Mouse (Mus musculus) forebrain, embryonic 14.5 days (tissue): ENCODE data around the gene Plpp2. TPM values are rescaled to one million over a fixed set of nuclear protein-coding genes. Genes with fewer than 3 reads are reported as not detected.

Experiments used
- ATAC-seq: fragments of 200-750 bp; cut with Nextera tagmentation; 2 replicates; pipeline ENCODE4 v1.8.0; 2017; ENCODE audit warnings: mild to moderate bottlenecking, moderate library complexity
- DNase-seq: peaks from one replicate; pipeline ENCODE4 v3.0.0-alpha.2; 2015; ENCODE audit warnings: low spot score
- H3K27ac ChIP-seq: fragments of 300-500 bp; sonication (generic); 2 replicates; pipeline ENCODE4 v1.5.1; 2014; ENCODE audit warnings: low read depth, mild to moderate bottlenecking, control low read depth, low read length, moderate library complexity
- H3K27me3 ChIP-seq: fragments of 300-500 bp; sonication (generic); replicated peaks from 2 replicates; pipeline ENCODE4 v1.6.1; 2014; ENCODE audit warnings: low read length, control low read depth, mixed read lengths; ENCODE audit not compliant: control insufficient read depth, insufficient read depth
- H3K36me3 ChIP-seq: fragments of 300-500 bp; sonication (generic); 2 replicates; pipeline ENCODE4 v1.6.1; 2014; ENCODE audit warnings: low read length, control low read depth; ENCODE audit not compliant: control insufficient read depth, insufficient read depth
- H3K4me1 ChIP-seq: fragments of 300-500 bp; sonication (generic); 2 replicates; pipeline ENCODE4 v1.6.1; 2014; ENCODE audit warnings: antibody characterized with exemption, low read length, control low read depth; ENCODE audit not compliant: control insufficient read depth, insufficient read depth
- H3K4me2 ChIP-seq: fragments of 300-500 bp; sonication (generic); 2 replicates; pipeline ENCODE4 v1.6.1; 2014; ENCODE audit warnings: mild to moderate bottlenecking, control low read depth, low read length
- H3K4me3 ChIP-seq: fragments of 300-500 bp; sonication (generic); 2 replicates; pipeline ENCODE4 v1.5.1; 2014; ENCODE audit warnings: low read depth, low read length, control low read depth
- H3K9ac ChIP-seq: fragments of 300-500 bp; sonication (generic); 2 replicates; pipeline ENCODE4 v1.6.1; 2014; ENCODE audit warnings: mild to moderate bottlenecking, low read length, control low read depth, moderate library complexity
- H3K9me3 ChIP-seq: fragments of 300-500 bp; sonication (generic); replicated peaks from 2 replicates; pipeline ENCODE4 v1.6.1; 2016; ENCODE audit warnings: low read length, control low read depth, mixed read lengths; ENCODE audit not compliant: control insufficient read depth
- WGBS: fragments of 180-500 bp; shearing (Covaris S2); extraction: QIAGEN DNeasy Blood & Tissue Kit; methylation state at CpG from one replicate; pipeline ENCODE4 v1.1.7; 2014; 5-methylcytosine and 5-hydroxymethylcytosine counted together
- polyA plus RNA-seq: library from polyadenylated mRNA; unstranded; fragments of >200 nt; fragmentation: Nextera tagmentation; extraction: Ambion mirVana; gene quantifications from 2 replicates; pipeline ENCODE4 v1.2.1, GENCODE M21; 2014

The Plpp2 gene
- polyA plus RNA-seq, 1 experiment from 2014 or later, result 12.5 TPM

GRCm38 (mm10) chr10:79574796-79575195, 41.2 kb upstream of the Plpp2 start:
- 93% methylated on average over 6 of the region's 6 CpGs for WGBS
- H3K9me3 ChIP-seq, result no peaks in the 10 kb centered on the region

GRCm38 (mm10) chr10:79574350-79574749, 40.8 kb upstream of the Plpp2 start:
- H3K9ac ChIP-seq, result no peak overlapping the region
- H3K4me3 ChIP-seq, result no peak overlapping the region
- no peak overlapping the region for H3K27ac ChIP-seq
- H3K27me3 ChIP-seq, result no peaks in the 10 kb centered on the region
- H3K9me3 ChIP-seq, result no peaks in the 10 kb centered on the region
- DNase-seq, result no peak
- H3K4me2 ChIP-seq, result no peak overlapping the region
- no peaks in the 10 kb centered on the region for H3K36me3 ChIP-seq
- no peaks in the 10 kb centered on the region for H3K4me1 ChIP-seq
- no peak for ATAC-seq
- WGBS, result 85% methylated on average over 8 of the region's 8 CpGs

More at GRCm38 (mm10) chr10:79574796-79575195, 41.2 kb upstream of the Plpp2 start:
- Histone ChIP-seq H3K36me3 (no peaks in the 10 kb centered on the region), H3K4me2 (no peak overlapping the region), H3K4me3 (no peak overlapping the region), H3K27ac (no peak overlapping the region), H3K9ac (no peak overlapping the region), H3K27me3 (no peaks in the 10 kb centered on the region), H3K4me1 (no peaks in the 10 kb centered on the region)
- DNase-seq (no peak), ATAC-seq (no peak)

- H3K36me3 ChIP-seq, result no peaks in the 10 kb centered on the region
- 86% methylated on average over 6 of the region's 6 CpGs for WGBS
- DNase-seq (no peak), ATAC-seq (no peak)
- H3K9ac ChIP-seq, result no peak overlapping the region
- H3K4me3 ChIP-seq, result no peak overlapping the region
- no peaks in the 10 kb centered on the region for H3K4me1 ChIP-seq
- no peak overlapping the region for H3K27ac ChIP-seq
- H3K9me3 ChIP-seq, result no peaks in the 10 kb centered on the region
- no peaks in the 10 kb centered on the region for H3K27me3 ChIP-seq
- no peak overlapping the region for H3K4me2 ChIP-seq
Observed at GRCm38 (mm10) chr10:79573611-79574010, 40.0 kb upstream of the Plpp2 start.

- WGBS, result 99% methylated on average over 2 of the region's 2 CpGs
- Histone ChIP-seq H3K4me1 (no peaks in the 10 kb centered on the region), H3K9ac (no peak overlapping the region), H3K27ac (no peak overlapping the region), H3K4me2 (no peak overlapping the region), H3K9me3 (no peaks in the 10 kb centered on the region), H3K36me3 (no peaks in the 10 kb centered on the region), H3K4me3 (no peak overlapping the region), H3K27me3 (no peaks in the 10 kb centered on the region)
- ATAC-seq, result no peak
- no peak for DNase-seq
Observed at GRCm38 (mm10) chr10:79571314-79571713, 37.7 kb upstream of the Plpp2 start.

- no peak overlapping the region for H3K27ac ChIP-seq
- H3K9ac ChIP-seq, result no peak overlapping the region
- H3K27me3 ChIP-seq, result no peaks in the 10 kb centered on the region
- WGBS, result 89% methylated on average over 5 of the region's 5 CpGs
- H3K4me3 ChIP-seq, result no peak overlapping the region
- no peaks in the 10 kb centered on the region for H3K4me1 ChIP-seq
- no peak overlapping the region for H3K4me2 ChIP-seq
- no peaks in the 10 kb centered on the region for H3K9me3 ChIP-seq
- H3K36me3 ChIP-seq, result no peaks in the 10 kb centered on the region
- ATAC-seq, result no peak
- DNase-seq, result no peak
Observed at GRCm38 (mm10) chr10:79569921-79570320, 36.3 kb upstream of the Plpp2 start.

GRCm38 (mm10) chr10:79559716-79560115, 26.1 kb upstream of the Plpp2 start:
- Histone ChIP-seq H3K4me3 (no peak overlapping the region), H3K9ac (no peak overlapping the region), H3K36me3 (no peaks in the 10 kb centered on the region), H3K4me1 (no peaks in the 10 kb centered on the region), H3K27ac (no peak overlapping the region), H3K4me2 (no peak overlapping the region), H3K27me3 (no peaks in the 10 kb centered on the region), H3K9me3 (no peaks in the 10 kb centered on the region)
- DNase-seq, result no peak
- WGBS, result 88% methylated on average over 2 of the region's 2 CpGs
- no peak for ATAC-seq

- 95% methylated on average over 5 of the region's 5 CpGs for WGBS
- no peaks in the 10 kb centered on the region for H3K9me3 ChIP-seq
- H3K27me3 ChIP-seq, result no peaks in the 10 kb centered on the region
- no peak overlapping the region for H3K27ac ChIP-seq
- H3K4me1 ChIP-seq, result peaks cover 7% of the 10 kb centered on the region
- H3K36me3 ChIP-seq, result no peaks in the 10 kb centered on the region
- no peak overlapping the region for H3K4me3 ChIP-seq
- ATAC-seq, result no peak
- DNase-seq, result no peak
- no peak overlapping the region for H3K9ac ChIP-seq
- H3K4me2 ChIP-seq, result no peak overlapping the region
Observed at GRCm38 (mm10) chr10:79557496-79557895, 23.9 kb upstream of the Plpp2 start.

GRCm38 (mm10) chr10:79556951-79557350, 23.4 kb upstream of the Plpp2 start:
- WGBS, result 88% methylated on average over 5 of the region's 5 CpGs
- Histone ChIP-seq H3K9me3 (no peaks in the 10 kb centered on the region), H3K4me3 (no peak overlapping the region), H3K4me1 (peaks cover 7% of the 10 kb centered on the region), H3K4me2 (no peak overlapping the region), H3K36me3 (no peaks in the 10 kb centered on the region), H3K9ac (no peak overlapping the region), H3K27me3 (no peaks in the 10 kb centered on the region), H3K27ac (no peak overlapping the region)
- no peak for ATAC-seq
- DNase-seq, result no peak

GRCm38 (mm10) chr10:79555238-79555724, 21.7 kb upstream of the Plpp2 start:
- 25% methylated on average over 7 of the region's 7 CpGs for WGBS
- ATAC-seq, result no peak

More at GRCm38 (mm10) chr10:79555238-79555724, 21.7 kb upstream of the Plpp2 start:
- peak overlapping the region; percentile 33; the same call in 1 of the 2 replicates for H3K27ac ChIP-seq
- no peak for DNase-seq
- H3K27me3 ChIP-seq, result no peaks in the 10 kb centered on the region
- H3K36me3 ChIP-seq, result no peaks in the 10 kb centered on the region; the same call in 1 of the 2 replicates
- H3K4me3 ChIP-seq, result peak overlapping the region; percentile 95
- peak overlapping the region; percentile 92 for H3K9ac ChIP-seq
- H3K4me1 ChIP-seq, result peaks cover 7% of the 10 kb centered on the region
- H3K9me3 ChIP-seq, result no peaks in the 10 kb centered on the region
- H3K4me2 ChIP-seq, result peak overlapping the region; percentile 82
